Mouse (Mus musculus) gastrocnemius, postnatal 14 days (tissue): Measurements from ENCODE around the gene Gm37240. TPM values are rescaled to one million over a fixed set of nuclear protein-coding genes. Genes with fewer than 3 reads are reported as not detected.

Experiments used
- DNase-seq: peaks from one replicate; pipeline ENCODE4 v3.0.0; 2021; ENCODE audit warnings: mixed read lengths
- intact Hi-C: fragments of 180-260 bp; cut with DNase I; formaldehyde crosslinking; loops from one replicate; pipeline ENCODE4 v1.15.1; 2025; ENCODE audit warnings: low total_unique reads
- total RNA-seq, 2 experiments: library from RNA; stranded (reverse); gene quantifications; 2 replicates each; pipeline ENCODE4 v1.2.3; 2021

The Gm37240 gene
- total RNA-seq, 2 experiments from 2014 or later = 32.3 to 43.3 TPM

- DNase-seq = peak; percentile 26
- intact Hi-C loops = no loop called here
Observed at GRCm38 (mm10) chr3:84814762-84815381, 1072.4 kb downstream of the Gm37240 start, which contains the start of gene Fbxw7. Fbxw7 (plus strand) TSS chr3:84815268.

GRCm38 (mm10) chr3:84814157-84814761 lies 1073.1 kb downstream of the Gm37240 start:
- peak; percentile 100 for DNase-seq
- intact Hi-C loops = no loop called here

GRCm38 (mm10) chr3:84813436-84814156 lies 1073.7 kb downstream of the Gm37240 start:
- no peak for DNase-seq
- intact Hi-C loops = no loop called here

DNA sequence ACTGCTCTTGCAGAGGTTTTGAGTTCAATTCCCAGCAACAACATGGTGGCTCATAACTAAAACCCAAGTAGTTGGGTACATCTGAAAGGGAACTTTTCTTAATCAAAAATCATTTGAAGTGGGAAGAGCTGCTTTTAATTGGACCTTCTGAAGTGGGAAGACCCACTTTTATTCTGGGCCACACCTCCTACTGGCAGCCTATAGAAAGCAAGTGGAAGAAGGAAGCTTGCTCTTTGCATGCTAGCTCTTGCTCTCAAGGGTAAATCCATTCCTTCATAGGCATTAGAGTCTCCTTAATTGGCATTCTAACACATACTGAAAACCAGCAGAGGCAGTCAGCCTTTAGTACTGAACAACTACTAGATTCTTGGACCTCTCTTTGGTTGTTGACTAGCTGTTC lies 1076.5 kb downstream of the Gm37240 start:
- no peak for DNase-seq
- intact Hi-C loops = no loop called here

GRCm38 (mm10) chr3:84808906-84809305 lies 1078.4 kb downstream of the Gm37240 start:
- intact Hi-C loops = no loop called here
- no peak for DNase-seq

- no peak for DNase-seq
- intact Hi-C loops = no loop called here
Observed at GRCm38 (mm10) chr3:84807826-84808225, 1079.5 kb downstream of the Gm37240 start.

DNA sequence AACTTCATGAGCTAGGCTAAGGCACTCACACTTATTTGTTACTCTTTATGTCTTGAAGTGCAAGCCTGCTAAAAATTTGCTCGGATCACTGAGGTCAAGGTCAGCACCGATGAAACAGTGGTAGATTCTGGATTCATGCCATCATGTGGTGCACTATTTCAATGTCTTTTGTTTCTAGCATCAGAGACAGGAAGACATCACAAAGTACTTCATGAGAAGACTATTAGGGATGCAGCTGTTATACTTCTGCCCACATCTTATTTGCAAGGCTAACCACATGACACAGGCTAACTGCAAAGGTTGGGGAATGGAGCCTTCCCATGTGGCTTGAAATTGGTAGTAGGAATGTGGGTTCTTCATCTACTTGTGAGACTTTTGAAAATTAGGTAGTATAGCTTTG lies 1081.1 kb downstream of the Gm37240 start:
- intact Hi-C loops = no loop called here
- DNase-seq = no peak

DNA sequence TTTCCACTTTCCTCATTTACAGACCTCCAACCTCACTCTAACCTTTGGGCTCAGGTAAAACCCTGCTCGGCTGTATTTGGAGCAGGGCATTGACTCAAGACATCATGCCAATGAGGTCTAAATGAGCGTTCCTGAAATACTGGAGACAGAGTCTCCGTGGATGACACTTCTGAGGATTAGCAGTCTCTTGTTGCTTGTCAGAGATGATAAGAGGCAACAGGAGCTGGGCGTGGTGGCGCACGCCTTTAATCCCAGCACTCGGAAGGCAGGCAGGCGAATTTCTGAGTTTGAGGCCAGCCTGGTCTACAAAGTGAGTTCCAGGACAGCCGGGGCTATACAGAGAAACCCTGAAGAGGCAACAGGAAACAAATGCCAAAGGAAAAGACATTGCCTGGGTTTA lies 1083.3 kb downstream of the Gm37240 start:
- DNase-seq = no peak
- intact Hi-C loops = no loop called here

GRCm38 (mm10) chr3:84787914-84788313 lies 1099.4 kb downstream of the Gm37240 start:
- intact Hi-C loops = no loop called here
- DNase-seq = no peak

- DNase-seq = no peak
- intact Hi-C loops = no loop called here
Observed at GRCm38 (mm10) chr3:84776084-84776483, 1111.2 kb downstream of the Gm37240 start.

GRCm38 (mm10) chr3:84775577-84775976 lies 1111.7 kb downstream of the Gm37240 start:
- intact Hi-C loops = no loop called here
- no peak for DNase-seq

- DNase-seq = no peak
- intact Hi-C loops = no loop called here
Observed at GRCm38 (mm10) chr3:84775067-84775423, 1112.3 kb downstream of the Gm37240 start.

DNA sequence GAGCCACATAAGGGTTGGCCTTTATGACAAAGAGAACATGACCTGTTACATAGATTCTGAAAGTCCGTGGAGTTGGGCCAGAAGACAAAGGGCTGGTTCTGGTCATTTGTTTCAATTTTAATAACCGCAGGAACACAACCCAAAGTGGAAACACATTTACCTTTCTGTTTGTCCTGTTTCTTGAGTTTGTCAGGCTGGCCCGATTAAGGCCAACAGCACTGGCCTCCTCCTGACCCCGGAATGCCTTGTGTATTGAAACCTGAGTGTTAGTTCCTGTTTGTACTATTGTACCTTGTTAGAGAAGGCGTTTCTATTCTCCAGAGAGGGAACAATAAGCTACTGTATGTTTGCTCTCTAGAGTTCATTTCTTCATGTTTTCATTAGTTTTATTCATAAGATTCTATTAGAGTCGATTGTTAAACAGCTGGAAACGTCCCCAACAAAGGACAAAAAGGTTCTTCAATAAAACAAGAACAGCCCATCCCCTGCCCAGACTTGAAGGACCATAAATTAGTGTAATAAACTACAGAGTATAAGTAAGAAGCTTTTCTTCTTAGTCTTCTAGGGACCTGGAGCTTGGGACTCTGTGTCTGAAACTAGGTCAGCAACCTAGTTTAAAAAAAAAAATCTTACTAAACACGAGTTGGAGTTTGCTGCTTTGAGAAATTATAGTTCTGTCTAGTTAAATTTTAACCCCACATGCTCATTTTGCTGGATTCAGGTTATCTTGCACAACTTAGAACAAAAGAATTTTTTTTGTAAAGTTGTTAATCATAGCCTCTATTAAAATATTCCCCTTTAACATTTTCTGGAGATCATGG lies 1112.9 kb downstream of the Gm37240 start:
- DNase-seq = no peak
- intact Hi-C loops = no loop called here

- intact Hi-C loops = no loop called here
- DNase-seq = no peak
Observed at GRCm38 (mm10) chr3:84771980-84772379, 1115.3 kb downstream of the Gm37240 start.

DNA sequence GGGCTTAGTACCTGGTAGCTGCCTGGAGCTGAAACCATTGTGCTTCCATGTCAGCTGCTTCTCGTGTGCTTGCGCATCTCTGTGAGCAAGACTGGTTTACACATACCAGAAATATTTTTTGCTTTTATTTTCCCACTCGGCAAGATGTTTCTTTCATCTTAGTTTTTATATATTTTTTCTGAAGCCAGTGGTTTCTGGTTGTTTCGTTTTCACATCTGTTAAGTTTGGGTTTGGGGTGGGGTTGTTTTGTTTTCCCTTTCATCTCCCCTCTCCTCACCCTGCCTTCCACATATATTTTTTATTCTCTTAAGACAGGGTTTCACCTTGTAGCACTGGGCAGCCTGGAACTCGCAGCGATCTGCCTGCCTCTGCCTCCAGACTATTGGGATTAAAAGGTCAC lies 1116.8 kb downstream of the Gm37240 start:
- intact Hi-C loops = no loop called here

DNA sequence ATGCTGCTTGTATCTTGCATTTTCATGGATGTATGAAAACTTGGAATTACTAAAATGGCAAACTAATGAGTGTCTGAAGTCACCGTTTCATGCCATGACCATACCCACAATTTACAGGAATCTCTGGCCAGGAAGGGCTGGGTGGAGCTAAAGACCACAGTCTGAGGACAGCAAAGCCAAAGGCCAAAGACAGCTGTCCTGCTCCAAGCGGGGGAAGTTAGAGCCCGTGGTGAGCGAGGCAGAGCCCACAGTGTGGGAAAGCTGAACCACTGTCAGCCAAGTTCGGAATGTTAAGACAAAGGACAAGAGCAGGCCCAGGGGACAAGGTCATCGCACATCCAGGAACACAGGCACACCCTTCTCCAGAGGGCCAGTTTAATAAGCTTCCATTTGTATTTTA lies 1117.9 kb downstream of the Gm37240 start:
- intact Hi-C loops = no loop called here
- DNase-seq = no peak

More for the DNA sequence above, 1116.8 kb downstream of the Gm37240 start:
- no peak for DNase-seq

GRCm38 (mm10) chr3:84768940-84769339 lies 1118.4 kb downstream of the Gm37240 start:
- DNase-seq = no peak
- intact Hi-C loops = no loop called here

DNA sequence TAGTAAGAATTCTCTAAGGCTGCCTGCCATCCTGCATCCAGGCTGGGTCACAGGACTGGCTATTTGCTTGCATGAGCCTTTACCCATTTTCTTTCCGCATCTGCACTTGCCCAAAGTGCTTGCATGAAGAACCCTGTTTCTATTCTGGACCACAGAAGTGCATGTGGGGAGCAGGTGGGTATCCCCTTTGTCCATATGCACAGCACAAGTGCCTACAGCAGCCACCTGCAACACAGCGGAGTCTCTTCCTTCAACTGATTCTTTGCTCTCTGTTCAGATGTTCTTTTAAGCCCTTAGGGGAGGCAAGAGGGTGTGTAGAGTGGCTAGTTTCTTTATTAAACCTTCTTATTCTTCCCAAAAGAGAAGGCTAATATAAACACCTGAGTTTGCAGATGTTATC lies 1133.5 kb downstream of the Gm37240 start:
- DNase-seq = no peak
- intact Hi-C loops = no loop called here

DNA sequence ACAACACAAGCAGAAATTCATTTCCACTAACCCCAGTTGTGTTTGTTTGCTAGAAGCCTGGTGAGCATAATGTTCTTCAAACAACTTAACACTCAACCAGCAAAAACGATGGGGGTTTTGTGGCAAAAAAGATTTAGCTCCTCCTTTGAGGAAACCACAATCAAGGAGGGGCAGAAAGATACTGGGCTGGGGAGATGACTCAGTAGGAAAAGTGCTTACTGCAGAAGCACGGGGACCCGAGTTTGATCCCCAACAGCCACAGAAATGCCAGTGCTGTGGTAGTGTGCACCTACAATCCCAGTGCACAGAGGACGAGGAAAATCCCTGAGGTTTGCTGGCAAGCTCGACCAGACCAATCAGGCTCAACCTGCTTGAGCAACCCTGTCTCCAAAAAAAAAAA lies 1138.1 kb downstream of the Gm37240 start:
- intact Hi-C loops = no loop called here
- DNase-seq = no peak

DNA sequence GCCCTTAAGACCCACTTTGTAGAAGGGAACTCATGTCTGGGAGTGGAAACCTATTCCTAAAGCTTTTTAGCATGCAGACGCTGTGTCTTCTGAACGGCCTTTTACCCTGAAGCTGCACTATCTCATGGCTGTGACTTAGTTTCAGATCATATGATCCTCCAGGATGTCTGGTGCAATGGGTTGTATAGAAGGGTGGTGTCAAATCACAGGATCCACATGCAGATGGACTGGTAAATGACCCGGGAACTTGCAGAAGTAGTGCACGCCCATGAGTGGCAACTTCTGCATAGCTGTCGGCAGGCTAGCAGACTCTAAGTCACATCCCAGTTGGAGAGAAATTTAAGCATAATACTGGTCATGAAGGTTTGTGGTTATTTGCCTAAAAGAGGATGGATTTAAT lies 1139.2 kb downstream of the Gm37240 start:
- intact Hi-C loops = no loop called here
- DNase-seq = no peak
